Mouse (Mus musculus) frontal cortex, adult (tissue): ENCODE results near the gene A930009A15Rik.

ENCODE experiments used
- ATAC-seq: cut with Nextera tagmentation; 2 replicates; pipeline ENCODE4 v1.9.2; 2017; ENCODE audit warnings: mild to moderate bottlenecking, moderate library complexity, mixed read lengths; ENCODE audit not compliant: low TSS enrichment

Gene A930009A15Rik

GRCm38 (mm10) chr10:115569712-115570491 lies at the start of gene A930009A15Rik:
TSS of gene A930009A15Rik (plus strand) at chr10:115569986.
- ATAC-seq = no peak

- no peak for ATAC-seq
Observed at GRCm38 (mm10) chr10:115520200-115521080, 49.3 kb upstream of the A930009A15Rik start.

GRCm38 (mm10) chr10:115521081-115521451 lies 48.7 kb upstream of the A930009A15Rik start:
- ATAC-seq = no peak

GRCm38 (mm10) chr10:115528892-115529291 lies 40.9 kb upstream of the A930009A15Rik start:
- ATAC-seq = no peak

- no peak for ATAC-seq
Observed at GRCm38 (mm10) chr10:115529768-115530167, 40.0 kb upstream of the A930009A15Rik start.

GRCm38 (mm10) chr10:115530746-115531145 lies 39.0 kb upstream of the A930009A15Rik start:
- ATAC-seq = no peak

- no peak for ATAC-seq
Observed at GRCm38 (mm10) chr10:115542917-115543316, 26.9 kb upstream of the A930009A15Rik start.

GRCm38 (mm10) chr10:115550253-115550652 lies 19.5 kb upstream of the A930009A15Rik start:
- no peak for ATAC-seq

- ATAC-seq = no peak
Observed at GRCm38 (mm10) chr10:115551069-115551468, 18.7 kb upstream of the A930009A15Rik start.

- no peak for ATAC-seq
Observed at GRCm38 (mm10) chr10:115553352-115554113, 16.3 kb upstream of the A930009A15Rik start.

- no peak for ATAC-seq
Observed at GRCm38 (mm10) chr10:115555191-115555765, 14.5 kb upstream of the A930009A15Rik start.

- no peak for ATAC-seq
Observed at GRCm38 (mm10) chr10:115556738-115557242, 13.0 kb upstream of the A930009A15Rik start.

- no peak for ATAC-seq
Observed at GRCm38 (mm10) chr10:115561136-115561880, 8.5 kb upstream of the A930009A15Rik start.

- ATAC-seq = no peak
Observed at GRCm38 (mm10) chr10:115562911-115563686, 6.7 kb upstream of the A930009A15Rik start.

- no peak for ATAC-seq
Observed at GRCm38 (mm10) chr10:115563961-115564360, 5.8 kb upstream of the A930009A15Rik start.

- no peak for ATAC-seq
Observed at GRCm38 (mm10) chr10:115570577-115570976, 791 bp downstream of the A930009A15Rik start.

GRCm38 (mm10) chr10:115571317-115571716 lies 1.5 kb downstream of the A930009A15Rik start:
- ATAC-seq = no peak

GRCm38 (mm10) chr10:115571734-115572440 lies 2.1 kb downstream of the A930009A15Rik start:
- ATAC-seq = no peak

GRCm38 (mm10) chr10:115579076-115579475 lies 9.3 kb downstream of the A930009A15Rik start:
- ATAC-seq = no peak
